Mouse (Mus musculus) activated CD4-positive, CD25-positive, alpha-beta regulatory T cell (primary cell): Measurements from ENCODE around the gene Ptgfr. TPM values are rescaled to one million over a fixed set of nuclear protein-coding genes. Genes with fewer than 3 reads are reported as not detected.

Source experiments
- polyA plus RNA-seq, 2 experiments: library from polyadenylated mRNA; unstranded; fragments of 100-300 nt; shearing (Covaris generic); gene quantifications; one replicate each; pipeline ENCODE4 v1.2.1; 2017

Gene Ptgfr
- under 1 TPM in 1 of 2 experiments, not detected in 1; 0.02 TPM for polyA plus RNA-seq

GRCm38 (mm10) chr3:151836871-151837680 lies at the start of gene Ptgfr:
Ptgfr (minus strand) TSS chr3:151837630.

GRCm38 (mm10) chr3:151749737-151750136 lies 87.7 kb downstream of the Ptgfr start, which contains the start of gene Ifi44:
Ifi44 (minus strand) TSS chr3:151749960.

Other genes with a start within 250 kb of the Ptgfr start
- gene Ifi44, start 87.7 kb downstream of the Ptgfr start, polyA plus RNA-seq: 1 to 10 TPM in 1 of 2 experiments, under 1 TPM in 1; 0.86 to 1.3 TPM
- not detected for gene Ifi44l, start 74.7 kb downstream of the Ptgfr start, polyA plus RNA-seq